Mouse (Mus musculus) heart, postnatal 0 days (tissue): ENCODE measurements around the gene H2-DMb1.

Source experiments
- CTCF ChIP-seq: IDR thresholded peaks from 2 replicates; pipeline ENCODE4 v1.5.1; 2016; ENCODE audit warnings: antibody characterized with exemption, control low read depth, low read depth
- EP300 ChIP-seq: IDR thresholded peaks from 2 replicates; pipeline ENCODE4 v1.6.1; 2016; ENCODE audit warnings: antibody characterized with exemption, low read depth

- TF ChIP-seq CTCF = no peak
- no peak for TF ChIP-seq EP300
Measured at GRCm38 (mm10) chr17:34172528-34172927, 19.7 kb downstream of the H2-DMb1 start.
